In genomic region chr3:122292300-122293222, GRCm38 (mm10) we compare ENCODE assay signal across 8 mouse cellular contexts. TPM values are rescaled to one million over a fixed set of nuclear protein-coding genes. Genes with fewer than 3 reads are reported as not detected.
DNase-seq lines count a peak whose midpoint lies in the region; ATAC-seq and TF ChIP-seq lines count a peak whose summit lies in the region.

No protein-coding gene starts in this region.

- intact Hi-C loops in gastrocnemius, adult 2 months (cut with DNase I), result loop anchor here (2.0 to 5.0 kb wide), 2 partner anchors 16 to 45 kb away; partner anchors contain the start of gene Gclm
- intact Hi-C loops in left cerebral cortex, adult 2 months (cut with DNase I), result loop anchor here (1.0 to 10.0 kb wide), 2 partner anchors 327 to 632 kb away; partner anchors contain the start of genes 1810037I17Rik and Fnbp1l

- H3K36me3 ChIP-seq in hindbrain, postnatal 0 days (ENCODE audit: insufficient read depth, low read length), result no peaks in the 10 kb centered on the region
- H3K36me3 ChIP-seq in macrophage (ENCODE audit: inconsistent target), result no peaks in the 10 kb centered on the region

- ATAC-seq in activated CD4-positive, CD25-positive, alpha-beta regulatory T cell, adult 4 months, result peak; percentile 83
- peak; percentile 50 for ATAC-seq in common myeloid progenitor, adult 5-6 weeks (replicated peaks; ENCODE audit: low read depth, poor library complexity, severe bottlenecking)
- ATAC-seq in hindbrain, postnatal 0 days, result peak; percentile 61

- DNase-seq in gastrocnemius, adult 2 months, result peak; percentile 93
- peak; percentile 92 for DNase-seq in hindbrain, postnatal 0 days (ENCODE audit: low spot score)
- DNase-seq in left cerebral cortex, adult 2 months (ENCODE audit: extremely low spot score in 1 of 2, low spot score in 2 of 2), result peak; percentile 87 to 89
- DNase-seq in retina, postnatal 7 days (ENCODE audit: low read depth, low spot score), result peak; percentile 84
- DNase-seq in urinary bladder, adult 2 months (ENCODE audit: low spot score), result peak; percentile 100

- H3K4me2 ChIP-seq in hindbrain, postnatal 0 days (ENCODE audit: low read depth, low read length), result peak overlapping the region; percentile 95

- no peaks in the 10 kb centered on the region for H3K27me3 ChIP-seq in hindbrain, postnatal 0 days (ENCODE audit: insufficient read depth, low read length)

- H3K79me2 ChIP-seq in macrophage (ENCODE audit: inconsistent target), result no peaks in the 10 kb centered on the region

- peak overlapping the region; percentile 97 for H3K9ac ChIP-seq in hindbrain, postnatal 0 days (replicated peaks; ENCODE audit: low read length)

- no peaks in the 10 kb centered on the region for H3K9me3 ChIP-seq in hindbrain, postnatal 0 days (ENCODE audit: low read length)

- peaks cover 5% of the 10 kb centered on the region; the same call in 1 of the 2 replicates for H3K4me1 ChIP-seq in hindbrain, postnatal 0 days (ENCODE audit: insufficient read depth, low read length)

- TF ChIP-seq CTCF in gastrocnemius, adult 2 months (IDR thresholded peaks at IDR 0.05), result no peak
- peak; percentile 45 for TF ChIP-seq CTCF in hindbrain, postnatal 0 days (IDR thresholded peaks at IDR 0.05; ENCODE audit: low read depth)
- TF ChIP-seq CTCF in left cerebral cortex, adult 2 months (IDR thresholded peaks at IDR 0.05), result no peak; the same call in none of the 2 replicates

- peak overlapping the region; percentile 87 for H3K4me3 ChIP-seq in gastrocnemius, adult 2 months
- peak overlapping the region; percentile 86 for H3K4me3 ChIP-seq in hindbrain, postnatal 0 days (ENCODE audit: low read length)
- peak overlapping the region; percentile 99 for H3K4me3 ChIP-seq in left cerebral cortex, adult 2 months
- H3K4me3 ChIP-seq in macrophage (ENCODE audit: inconsistent target), result peak overlapping the region; percentile 4; the same call in 1 of the 2 replicates

- H3K27ac ChIP-seq in gastrocnemius, adult 2 months, result peak overlapping the region; percentile 97
- peak overlapping the region; percentile 100 for H3K27ac ChIP-seq in hindbrain, postnatal 0 days
- peak overlapping the region; percentile 99 for H3K27ac ChIP-seq in left cerebral cortex, adult 2 months
- no peak overlapping the region for H3K27ac ChIP-seq in macrophage

- WGBS in hindbrain, postnatal 0 days, result 4% methylated on average over 54 of the region's 54 CpGs
- 17% methylated on average over 50 of the region's 54 CpGs for WGBS in macrophage (ENCODE audit: missing documents)

RNA-seq across cellular contexts. Expression of gene Bcar3, which starts 1.4 kb away (rescaled TPM):
- polyA plus RNA-seq in activated CD4-positive, CD25-positive, alpha-beta regulatory T cell, adult 4 months (2017; shearing (Covaris generic)), result under 1 TPM; 0.61 to 0.70 TPM
- total RNA-seq in common myeloid progenitor, adult 5-6 weeks (2017), result 0.97 and 1.0 TPM in 2 replicates
- total RNA-seq in gastrocnemius, adult 2 months (2021), result 1 to 10 TPM; 4.9 to 5.2 TPM
- total RNA-seq in hindbrain, postnatal 0 days (2014; rRNA removed), result 23.8 and 29.4 TPM in 2 replicates
- polyA plus RNA-seq in hindbrain, postnatal 0 days (2015; fragmentation: Nextera tagmentation; extraction: Ambion mirVana), result 6.3 and 7.7 TPM in 2 replicates
- total RNA-seq in left cerebral cortex, adult 2 months (2021), result 10 to 100 TPM; 14.7 to 15.4 TPM
- total RNA-seq in macrophage (2018; cell fraction: chromatin; rRNA removed), result 100 to 1,000 TPM in 2 of 26 experiments, 10 to 100 TPM in 21, 1 to 10 TPM in 3; 4.7 to 142 (median 36.0) TPM
- 10 to 100 TPM in 13 of 26 experiments, 1 to 10 TPM in 13; 3.0 to 22.1 (median 10.7) TPM for total RNA-seq in macrophage (2018; cell fraction: cytosol; rRNA removed)
- 10 to 100 TPM in 21 of 26 experiments, 1 to 10 TPM in 5; 3.0 to 91.9 (median 22.5) TPM for total RNA-seq in macrophage (2018; cell fraction: nucleus; rRNA removed)
- polyA plus RNA-seq in macrophage (2018), result 10.7 to 31.8 TPM (median 14.2 TPM) in 3 replicates
- polyA plus RNA-seq in urinary bladder, adult 2 months (2012; rRNA removed), result 33.1 and 40.3 TPM in 2 replicates

RNA-seq across cellular contexts. Expression of gene Dnttip2, which starts 18.4 kb away (rescaled TPM):
- polyA plus RNA-seq in activated CD4-positive, CD25-positive, alpha-beta regulatory T cell, adult 4 months (2017; shearing (Covaris generic)), result 100 to 1,000 TPM in 1 of 2 experiments, 10 to 100 TPM in 1; 92.1 to 105 TPM
- total RNA-seq in common myeloid progenitor, adult 5-6 weeks (2017), result 169 and 179 TPM in 2 replicates
- total RNA-seq in gastrocnemius, adult 2 months (2021), result 10 to 100 TPM; 24.9 to 33.9 TPM
- total RNA-seq in hindbrain, postnatal 0 days (2014; rRNA removed), result 8.5 and 9.9 TPM in 2 replicates
- polyA plus RNA-seq in hindbrain, postnatal 0 days (2015; fragmentation: Nextera tagmentation; extraction: Ambion mirVana), result 43.7 and 48.6 TPM in 2 replicates
- 10 to 100 TPM; 29.5 to 33.4 TPM for total RNA-seq in left cerebral cortex, adult 2 months (2021)
- total RNA-seq in macrophage (2018; cell fraction: chromatin; rRNA removed), result 10 to 100 TPM; 16.9 to 53.6 (median 37.1) TPM
- 10 to 100 TPM; 36.9 to 55.2 (median 45.4) TPM for total RNA-seq in macrophage (2018; cell fraction: cytosol; rRNA removed)
- 10 to 100 TPM; 17.4 to 56.9 (median 32.3) TPM for total RNA-seq in macrophage (2018; cell fraction: nucleus; rRNA removed)
- 38.3 to 104 TPM (median 55.9 TPM) in 3 replicates for polyA plus RNA-seq in macrophage (2018)
- 32.1 and 33.5 TPM in 2 replicates for polyA plus RNA-seq in urinary bladder, adult 2 months (2012; rRNA removed)

RNA-seq across cellular contexts. Expression of gene Gclm, which starts 47.2 kb away (rescaled TPM):
- 1 to 10 TPM; 5.2 to 6.0 TPM for polyA plus RNA-seq in activated CD4-positive, CD25-positive, alpha-beta regulatory T cell, adult 4 months (2017; shearing (Covaris generic))
- total RNA-seq in common myeloid progenitor, adult 5-6 weeks (2017), result 94.7 and 97.4 TPM in 2 replicates
- 10 to 100 TPM; 34.3 to 48.7 TPM for total RNA-seq in gastrocnemius, adult 2 months (2021)
- total RNA-seq in hindbrain, postnatal 0 days (2014; rRNA removed), result 32.1 and 36.9 TPM in 2 replicates
- polyA plus RNA-seq in hindbrain, postnatal 0 days (2015; fragmentation: Nextera tagmentation; extraction: Ambion mirVana), result 65.0 and 67.6 TPM in 2 replicates
- total RNA-seq in left cerebral cortex, adult 2 months (2021), result 10 to 100 TPM; 60.5 to 67.3 TPM
- 10 to 100 TPM in 16 of 26 experiments, 1 to 10 TPM in 10; 2.8 to 24.8 (median 12.1) TPM for total RNA-seq in macrophage (2018; cell fraction: chromatin; rRNA removed)
- total RNA-seq in macrophage (2018; cell fraction: cytosol; rRNA removed), result 10 to 100 TPM; 24.6 to 64.3 (median 39.6) TPM
- 10 to 100 TPM in 18 of 26 experiments, 1 to 10 TPM in 8; 6.8 to 34.7 (median 13.1) TPM for total RNA-seq in macrophage (2018; cell fraction: nucleus; rRNA removed)
- polyA plus RNA-seq in macrophage (2018), result 50.5 to 96.3 TPM (median 94.0 TPM) in 3 replicates
- polyA plus RNA-seq in urinary bladder, adult 2 months (2012; rRNA removed), result 84.0 and 84.1 TPM in 2 replicates

Comparison
In these comparisons a context has a peak if more than half of its experiments do, and no peak if none do; other contexts are left out.
1. H3K4me3 ChIP-seq: peak in every context shown above with its lines; median percentile 99 in left cerebral cortex, adult 2 months; 87 in gastrocnemius, adult 2 months; 86 in hindbrain, postnatal 0 days; 4 in macrophage.